Mouse (Mus musculus): ENCODE measurements at regions not wholly inside any gene's neighbourhood (a gene's known extent, or its start where the extent isn't known, plus 50 kb on each side); places are given as distances from the start of the nearest gene placed in this dataset.

DNA sequence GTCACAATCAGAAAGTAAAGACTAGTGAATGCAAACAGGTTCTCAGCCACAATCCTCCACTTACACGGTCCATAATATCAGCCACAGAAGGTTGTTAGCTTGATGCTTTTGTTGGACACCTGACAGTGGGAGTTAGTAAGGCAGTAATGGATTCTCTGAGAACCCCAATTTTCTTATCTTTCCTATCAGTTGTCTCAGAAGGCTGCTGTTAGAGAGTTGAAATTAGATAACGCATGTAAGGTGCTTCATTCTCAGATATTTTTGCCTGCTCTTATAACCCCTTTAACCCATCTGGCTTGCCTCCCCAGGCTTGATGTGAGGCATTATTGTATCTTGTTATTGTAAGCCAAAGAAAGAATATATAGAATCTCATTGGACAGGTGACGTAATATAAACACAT is 63.0 kb upstream of the Ube2e3 start:
- in situ Hi-C loops (cut with MboI, MseI): no loop called here

DNA sequence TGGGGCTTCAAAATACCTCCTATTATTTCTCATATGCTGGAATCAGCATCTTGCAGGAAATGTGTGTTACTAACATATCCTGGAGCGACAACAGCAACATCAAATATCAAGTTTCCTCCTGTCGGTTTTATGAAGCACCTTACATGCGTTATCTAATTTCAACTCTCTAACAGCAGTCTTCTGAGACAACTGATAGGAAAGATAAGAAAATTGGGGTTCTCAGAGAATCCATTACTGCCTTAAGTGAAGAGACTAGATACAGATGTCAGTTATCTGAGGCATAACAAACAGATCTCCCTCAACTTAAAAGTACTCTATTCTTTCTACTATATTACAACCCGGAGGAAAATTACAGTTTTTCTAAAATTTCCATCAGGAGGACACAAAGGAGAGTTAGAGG is 64.4 kb upstream of the Ube2e3 start:
- in situ Hi-C loops (cut with MboI, MseI): no loop called here

DNA sequence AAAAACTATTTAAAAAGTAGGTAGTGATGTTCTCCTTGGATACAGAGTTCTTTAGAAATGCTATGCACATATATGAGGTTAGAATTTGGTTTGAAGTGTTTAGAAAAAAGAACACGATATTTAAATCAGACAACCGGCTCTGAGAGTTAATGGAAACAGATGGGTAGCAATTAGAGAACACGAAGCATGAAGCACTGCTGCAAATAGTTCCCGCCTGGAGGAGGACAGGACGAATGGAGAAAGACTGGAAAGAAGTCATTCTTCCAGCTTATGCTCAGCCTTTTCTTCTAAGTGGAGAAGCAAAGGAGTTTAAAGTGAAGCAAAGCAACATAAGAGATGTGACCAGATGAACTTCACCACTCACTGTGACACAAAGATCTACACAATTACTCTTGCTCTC is 72.5 kb upstream of the Ube2e3 start:
- in situ Hi-C loops (cut with MboI, MseI): no loop called here

DNA sequence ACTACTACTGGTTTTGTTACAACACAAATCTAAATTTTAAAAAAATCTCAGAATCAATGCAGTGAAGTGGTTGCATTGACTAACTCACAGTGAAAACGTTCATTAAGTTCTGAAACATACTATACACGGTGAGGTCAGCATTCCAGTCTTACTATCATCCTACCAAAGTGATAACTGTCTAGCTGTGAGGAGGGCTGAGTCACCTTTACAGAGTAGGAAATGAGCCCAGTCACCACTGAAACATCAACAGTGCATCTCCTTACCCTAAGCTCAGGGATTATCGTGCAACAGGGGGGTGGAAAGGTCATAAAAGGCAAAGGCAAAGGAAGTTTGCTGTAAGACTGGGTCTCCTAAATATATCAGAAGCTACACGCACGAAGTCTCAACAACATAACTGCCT is 73.2 kb upstream of the Ube2e3 start:
- in situ Hi-C loops (cut with MboI, MseI): no loop called here

DNA sequence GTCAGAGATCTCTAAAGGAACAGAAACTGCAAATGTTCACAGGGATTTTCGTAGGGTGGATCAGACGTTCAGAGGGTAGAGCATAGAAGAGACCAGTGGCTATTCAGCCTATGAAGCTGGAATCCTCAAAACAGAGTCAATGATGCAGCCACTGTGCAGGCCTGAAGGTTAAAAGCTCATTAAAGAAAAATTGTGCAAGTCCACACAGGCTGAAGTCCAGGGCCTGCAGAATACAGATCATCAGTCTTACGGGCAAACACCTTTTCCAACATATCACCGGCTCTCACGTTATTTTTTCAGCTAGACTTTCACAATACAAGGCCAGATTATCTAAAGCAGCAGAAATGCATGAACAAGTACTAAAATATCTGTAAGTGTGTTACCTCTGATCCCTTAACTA is 78.8 kb upstream of the Ube2e3 start:
- in situ Hi-C loops (cut with MboI, MseI): no loop called here

DNA sequence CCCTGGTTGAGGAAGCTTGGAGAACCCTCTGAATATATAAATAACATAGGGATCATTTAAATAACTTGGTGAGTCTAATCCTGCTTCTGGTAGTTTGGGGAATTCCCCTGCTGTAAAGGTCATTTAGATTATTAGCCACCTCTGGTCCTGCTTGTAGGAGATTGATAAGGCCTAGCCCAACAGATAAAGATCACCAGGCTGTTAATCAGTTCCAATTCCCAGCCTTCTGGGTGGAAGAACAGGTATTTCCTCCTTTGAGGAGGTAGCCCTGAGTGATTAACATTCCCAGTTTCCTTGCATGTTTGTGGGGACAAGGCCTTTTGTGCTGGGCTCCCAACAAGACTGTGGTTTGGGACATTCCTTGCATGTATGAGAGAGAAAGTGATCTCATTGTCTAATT is 79.7 kb upstream of the Ube2e3 start:
- in situ Hi-C loops (cut with MboI, MseI): no loop called here

DNA sequence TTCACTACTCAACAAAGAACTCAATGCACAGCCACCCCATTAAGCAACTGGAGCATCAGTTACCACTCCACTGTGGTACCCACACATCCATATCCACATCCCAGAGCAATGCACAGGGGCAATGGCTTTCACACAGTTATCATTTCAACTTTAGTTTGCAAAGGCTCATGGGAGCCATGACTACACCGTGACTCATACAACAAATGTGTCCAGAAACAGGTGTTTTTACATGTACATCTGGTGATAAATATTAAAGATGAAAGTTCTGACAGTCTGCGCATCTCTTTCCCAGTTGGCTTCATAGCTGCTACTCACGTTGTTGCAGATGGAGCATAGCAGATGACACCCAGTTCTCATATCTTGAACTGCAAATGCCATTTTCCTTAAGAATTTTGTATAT is 88.0 kb upstream of the Ube2e3 start:
- in situ Hi-C loops (cut with MboI, MseI): loop anchor here (5.0 kb wide), 1 partner anchor 98 kb away; no protein-coding TSS in a partner anchor

DNA sequence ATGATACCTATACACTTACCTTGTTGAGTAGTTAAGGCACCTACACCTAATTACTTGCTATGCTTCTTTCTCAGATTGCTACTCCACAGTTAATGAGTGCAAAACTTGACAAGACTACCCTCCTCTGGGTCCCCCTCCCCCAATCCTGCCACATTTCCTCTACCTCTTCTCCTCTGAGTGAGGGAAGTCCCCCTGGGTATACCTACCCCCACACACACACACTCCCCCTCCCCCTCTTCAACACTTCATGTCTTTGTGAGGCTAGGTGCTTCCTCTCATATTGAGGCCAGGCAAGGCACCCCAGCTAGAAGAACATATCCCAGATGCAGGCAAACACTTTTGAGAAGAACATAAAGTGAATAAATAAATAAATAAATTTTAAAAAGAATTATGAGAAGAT is 90.3 kb upstream of the Ube2e3 start:
- in situ Hi-C loops (cut with MboI, MseI): loop anchor here (5.0 kb wide), 1 partner anchor 95 kb away; no protein-coding TSS in a partner anchor

DNA sequence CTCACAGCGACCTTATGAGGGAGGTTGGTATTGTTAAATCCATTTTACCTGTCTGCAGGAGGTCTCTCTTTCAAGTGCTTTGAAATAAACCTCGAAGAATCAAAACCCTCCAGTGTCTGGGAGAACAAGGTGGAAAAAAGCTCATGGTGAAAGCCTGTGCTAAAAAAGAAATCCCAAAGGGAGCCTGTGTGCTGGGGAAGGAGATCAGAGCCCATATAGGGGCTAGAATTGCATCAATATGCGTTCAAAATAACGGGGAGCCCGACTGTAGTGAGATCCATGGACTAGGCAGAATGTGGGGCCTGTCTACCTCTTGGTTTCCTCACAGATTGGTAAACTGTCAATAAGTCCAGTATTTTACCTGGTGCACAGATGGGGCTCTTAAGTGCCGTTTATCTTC is 113.6 kb upstream of the Ube2e3 start:
- in situ Hi-C loops (cut with MboI, MseI): no loop called here

DNA sequence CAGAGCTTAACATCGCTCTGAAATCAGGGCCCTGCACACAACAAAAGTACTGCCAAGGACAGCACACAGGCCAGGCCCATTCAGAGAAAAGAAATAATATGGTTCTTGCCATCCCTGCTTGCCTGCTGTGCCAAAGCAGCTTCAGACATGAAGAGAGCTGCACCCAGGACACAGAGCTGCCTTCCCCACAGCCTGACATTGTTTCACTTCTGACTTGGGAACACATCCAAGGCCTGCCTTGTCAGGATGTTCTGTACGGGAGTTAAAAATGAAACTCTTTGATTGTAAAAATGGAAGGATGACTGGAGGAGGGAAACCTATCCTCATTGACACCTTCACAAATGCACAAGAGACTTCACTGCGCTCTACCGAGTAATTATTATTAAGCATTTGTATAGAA is 114.0 kb upstream of the Ube2e3 start:
- in situ Hi-C loops (cut with MboI, MseI): no loop called here

DNA sequence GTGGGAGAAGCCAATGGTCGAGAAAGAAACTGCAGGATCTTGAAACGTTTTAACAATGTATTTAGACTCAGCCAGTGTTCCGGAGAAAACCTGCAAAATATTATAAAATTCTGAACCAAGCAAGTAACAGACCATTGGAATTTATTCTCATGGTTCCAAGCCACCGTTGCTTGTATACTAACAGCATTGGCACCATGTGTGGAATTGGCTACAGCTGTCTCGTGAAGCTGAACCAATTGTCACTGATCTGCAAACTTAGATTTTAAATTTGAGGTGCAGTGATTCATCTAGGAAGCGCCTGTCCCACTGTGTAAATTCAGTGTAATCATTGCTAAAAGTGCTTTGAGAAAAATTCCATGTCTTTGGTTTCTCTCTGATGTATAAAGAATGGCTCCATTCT is 137.8 kb upstream of the Ube2e3 start:
- in situ Hi-C loops (cut with MboI, MseI): no loop called here

DNA sequence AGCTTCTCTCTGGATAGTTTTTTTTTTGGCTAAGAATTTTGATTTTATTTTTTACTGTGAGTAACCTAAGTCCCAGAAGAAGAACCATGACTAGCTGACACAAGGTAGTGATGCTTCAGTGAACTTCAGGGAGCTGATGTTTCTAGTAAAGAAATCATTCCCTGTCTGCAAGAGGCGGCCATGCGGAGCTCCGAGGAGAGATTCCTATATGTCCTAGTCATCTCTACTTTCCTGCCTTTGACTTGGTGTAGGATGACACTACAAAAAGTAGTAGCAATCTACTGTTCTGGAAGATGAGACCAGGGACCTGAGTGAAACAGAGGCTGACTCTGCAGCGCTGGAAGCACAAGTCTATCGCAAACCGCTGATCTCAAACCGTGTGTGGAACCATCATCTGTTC is 141.9 kb upstream of the Ube2e3 start:
- in situ Hi-C loops (cut with MboI, MseI): no loop called here

DNA sequence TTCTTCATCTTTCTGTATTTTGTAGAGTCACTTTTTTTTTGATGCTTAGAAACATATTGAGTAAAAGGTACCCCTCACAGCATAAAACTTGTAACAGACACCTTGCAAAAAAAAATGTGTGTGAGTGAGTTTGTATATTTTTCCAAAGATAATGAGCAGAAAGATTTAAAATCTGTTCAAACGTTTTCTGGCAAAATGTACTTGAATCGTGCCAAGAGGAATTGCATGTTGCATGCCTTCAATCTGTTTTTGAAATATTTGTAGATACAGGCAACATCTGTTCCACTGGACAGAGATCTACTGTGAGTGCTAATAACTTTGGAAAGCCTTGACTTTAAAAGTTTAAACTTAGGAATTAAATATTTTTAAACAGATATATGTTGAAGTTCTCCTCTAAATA is 143.5 kb upstream of the Ube2e3 start:
- in situ Hi-C loops (cut with MboI, MseI): no loop called here

DNA sequence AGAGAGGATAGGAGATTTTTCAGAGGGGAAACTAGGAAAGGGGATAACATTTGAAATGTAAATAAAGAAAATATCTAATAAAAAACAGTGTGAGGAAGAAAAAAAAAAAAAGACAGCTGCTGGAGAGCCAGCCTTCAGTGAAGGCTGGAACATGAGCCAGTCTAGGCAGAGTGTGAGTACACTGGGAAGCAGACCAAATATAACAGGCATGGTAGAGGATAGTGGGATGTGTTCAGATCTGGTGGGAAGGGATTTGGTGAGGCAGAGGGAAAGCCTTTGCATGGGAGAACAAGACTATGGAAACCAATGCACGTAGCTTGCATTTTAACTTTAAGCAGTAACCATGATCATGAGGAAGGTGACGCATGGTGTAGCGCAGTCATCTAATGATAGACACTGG is 144.5 kb upstream of the Ube2e3 start:
- in situ Hi-C loops (cut with MboI, MseI): no loop called here

DNA sequence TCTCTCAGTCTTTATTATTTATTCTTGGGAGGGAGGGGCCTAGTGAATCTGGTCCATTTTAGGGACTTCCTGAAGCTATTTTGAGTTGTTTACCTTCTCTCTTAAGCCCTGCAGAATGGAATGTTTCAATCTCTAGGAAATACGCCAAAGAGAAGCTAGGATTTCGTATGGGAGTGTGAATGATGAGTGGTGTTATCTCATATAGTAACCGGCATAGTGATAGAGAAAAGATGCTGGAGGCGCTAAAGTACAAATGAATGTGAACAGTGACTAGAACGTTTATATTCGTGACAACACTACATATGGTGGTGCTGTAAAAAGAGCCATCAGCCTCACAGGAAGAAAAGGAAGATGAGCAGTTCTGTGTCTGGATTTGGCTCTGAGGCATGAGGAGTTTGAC is 145.2 kb upstream of the Ube2e3 start:
- in situ Hi-C loops (cut with MboI, MseI): no loop called here

DNA sequence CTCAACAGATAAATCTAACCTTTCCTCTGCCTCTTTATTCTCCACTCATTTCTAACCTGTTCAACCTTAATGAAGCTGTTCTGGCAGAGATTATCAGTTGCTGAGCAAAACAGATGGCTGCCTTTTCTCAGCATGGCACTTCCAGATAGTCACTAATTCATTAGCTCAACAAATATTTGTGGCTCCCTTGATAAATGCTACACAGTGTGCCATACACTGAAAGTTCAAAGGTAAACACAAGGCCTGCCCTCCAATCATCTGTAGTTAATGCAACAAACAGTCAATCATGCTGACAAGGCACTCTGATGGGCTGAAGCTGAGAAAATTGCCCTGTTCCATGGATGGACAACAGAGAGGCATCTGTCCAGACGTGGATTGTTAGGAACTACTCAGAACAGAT is 149.4 kb upstream of the Ube2e3 start:
- in situ Hi-C loops (cut with MboI, MseI): loop anchor here (5.0 kb wide), 1 partner anchor 36 kb away; no protein-coding TSS in a partner anchor

DNA sequence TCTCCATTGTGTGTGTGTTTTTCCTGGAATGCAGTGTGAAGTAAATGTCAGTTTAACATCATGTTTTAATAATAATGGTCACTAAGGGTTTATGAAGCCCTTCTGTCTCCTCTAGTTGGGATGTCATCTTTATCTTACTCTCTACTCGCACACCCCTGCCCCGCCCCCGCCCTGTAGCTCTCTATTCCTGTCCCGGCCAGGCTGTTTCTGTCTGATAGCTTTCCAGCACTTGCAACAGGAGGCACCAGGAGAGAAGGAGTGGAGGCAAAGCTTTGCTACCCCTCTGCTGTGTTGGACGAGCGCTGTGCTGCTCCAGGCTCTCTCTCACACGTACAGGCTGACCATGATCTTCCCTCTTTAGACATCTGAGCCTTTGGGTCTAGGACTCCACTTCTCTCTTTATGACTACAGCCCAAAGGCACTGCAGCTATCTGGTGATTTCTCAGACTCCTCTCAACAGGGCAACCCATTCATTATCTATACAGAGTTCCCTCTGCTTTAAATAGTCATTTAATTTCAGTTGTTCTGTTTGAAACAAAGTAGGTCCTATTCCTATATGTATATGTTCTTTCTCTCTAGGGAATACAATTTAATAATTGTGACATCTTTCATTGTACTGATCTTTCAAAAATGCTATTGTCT is 151.6 kb upstream of the Ube2e3 start:
- in situ Hi-C loops (cut with MboI, MseI): loop anchor here (5.0 kb wide), 1 partner anchor 34 kb away; no protein-coding TSS in a partner anchor

DNA sequence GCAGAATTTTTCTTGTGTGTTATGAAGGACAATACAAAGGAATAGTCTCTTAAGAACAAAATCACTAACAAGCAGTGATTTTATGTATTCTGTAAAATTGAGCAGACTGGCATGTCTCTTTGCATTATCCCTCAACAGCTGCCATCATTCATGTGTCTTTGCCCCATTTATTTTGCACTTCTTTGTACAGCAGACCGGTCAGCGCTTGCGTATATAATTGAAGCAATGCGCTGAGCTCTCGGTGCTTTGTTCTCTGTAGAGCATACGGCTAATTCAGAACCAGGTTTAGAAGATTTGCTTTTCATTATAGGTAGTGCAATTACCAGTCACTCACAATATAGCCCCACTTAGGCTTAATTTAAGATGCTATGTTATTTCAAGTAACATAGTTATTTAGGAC is 173.1 kb upstream of the Ube2e3 start:
- in situ Hi-C loops (cut with MboI, MseI): no loop called here

DNA sequence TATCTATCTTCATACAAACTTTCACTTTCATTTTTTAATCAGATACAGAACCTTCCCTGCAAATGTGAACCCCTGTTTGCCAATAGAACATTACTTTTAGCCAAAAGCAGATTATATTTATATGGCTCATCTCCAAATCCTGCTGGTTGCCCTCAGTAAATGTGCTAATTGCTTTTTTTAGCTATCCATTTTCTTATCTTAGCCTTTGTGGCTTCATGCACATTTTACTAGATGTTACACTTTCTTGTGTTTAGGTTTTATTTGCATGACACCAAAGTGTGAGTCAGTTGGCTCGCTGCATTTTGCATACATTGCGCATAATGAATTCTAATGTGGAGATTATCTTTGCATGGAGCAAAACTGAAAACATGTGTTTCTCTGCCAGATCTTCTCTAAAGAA is 211.3 kb upstream of the Ube2e3 start:
- in situ Hi-C loops (cut with MboI, MseI): no loop called here

DNA sequence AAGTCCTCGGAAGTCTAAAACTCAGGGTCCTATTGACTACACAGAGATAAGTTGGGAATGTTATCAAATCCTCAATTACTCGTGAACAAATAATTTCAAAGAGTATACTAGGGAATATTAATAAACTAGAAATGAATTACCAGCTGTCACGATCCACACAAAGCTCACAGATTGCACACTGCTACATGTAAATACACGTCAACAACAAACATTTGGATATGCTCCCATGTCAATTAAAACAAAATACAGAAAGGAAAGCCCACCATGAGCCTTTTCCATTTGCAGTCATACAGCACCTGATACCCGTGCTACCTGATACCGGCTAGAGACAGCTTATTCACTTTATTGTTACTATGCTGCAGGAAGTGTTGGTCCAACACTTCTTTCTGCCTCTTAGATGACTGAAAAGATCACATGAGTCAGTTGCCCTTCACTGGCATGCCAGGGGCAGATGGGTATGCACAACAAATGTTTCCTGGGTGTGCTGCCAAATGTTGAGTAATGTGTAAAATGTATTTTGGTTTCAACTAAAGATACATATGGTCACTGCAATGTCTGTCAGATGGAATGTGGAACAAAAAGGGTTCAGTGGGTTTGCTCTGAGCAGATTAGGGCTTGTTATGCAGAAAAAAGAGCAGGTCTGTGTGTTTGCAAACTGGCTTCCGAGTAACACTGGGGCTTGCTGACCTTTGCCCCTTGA is 212.6 kb upstream of the Ube2e3 start:
- in situ Hi-C loops (cut with MboI, MseI): no loop called here

DNA sequence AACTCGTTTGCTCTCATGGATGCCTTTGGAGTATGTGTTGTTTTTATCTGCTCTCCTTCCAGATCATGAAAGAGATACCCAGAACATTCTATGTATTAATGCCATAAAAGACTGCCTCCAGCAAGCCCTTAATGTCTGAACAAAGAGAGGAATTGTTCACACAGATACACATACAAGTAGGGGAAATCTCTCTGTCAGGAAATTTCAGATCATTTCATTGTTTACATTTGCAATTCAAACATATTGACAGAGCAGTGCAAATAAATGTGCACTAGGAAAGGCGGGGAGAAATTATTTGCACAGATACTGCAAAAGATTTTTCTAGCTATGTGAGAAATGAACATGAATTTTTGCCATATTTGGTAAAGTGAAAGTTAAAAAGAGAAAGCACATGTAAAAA is 216.4 kb upstream of the Ube2e3 start:
- in situ Hi-C loops (cut with MboI, MseI): no loop called here

DNA sequence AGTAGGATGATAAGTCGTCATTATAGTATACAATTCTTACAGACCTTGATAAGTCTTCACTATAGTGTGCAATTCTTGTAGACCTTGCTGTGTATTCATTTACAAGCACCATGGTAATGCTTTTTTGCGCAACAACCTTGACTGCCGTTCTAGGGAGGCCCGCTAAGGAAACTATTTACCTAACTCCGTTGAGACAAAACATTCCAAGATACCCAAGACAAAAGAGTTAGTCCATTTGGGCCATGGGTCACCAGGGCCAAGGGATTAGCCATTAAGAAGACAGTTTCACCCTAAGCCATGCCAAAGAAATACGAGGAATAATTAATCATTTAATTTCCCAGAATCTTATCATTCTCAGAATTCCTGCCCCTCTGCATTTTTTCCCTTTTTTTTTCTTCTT is 227.6 kb upstream of the Ube2e3 start:
- in situ Hi-C loops (cut with MboI, MseI): no loop called here

DNA sequence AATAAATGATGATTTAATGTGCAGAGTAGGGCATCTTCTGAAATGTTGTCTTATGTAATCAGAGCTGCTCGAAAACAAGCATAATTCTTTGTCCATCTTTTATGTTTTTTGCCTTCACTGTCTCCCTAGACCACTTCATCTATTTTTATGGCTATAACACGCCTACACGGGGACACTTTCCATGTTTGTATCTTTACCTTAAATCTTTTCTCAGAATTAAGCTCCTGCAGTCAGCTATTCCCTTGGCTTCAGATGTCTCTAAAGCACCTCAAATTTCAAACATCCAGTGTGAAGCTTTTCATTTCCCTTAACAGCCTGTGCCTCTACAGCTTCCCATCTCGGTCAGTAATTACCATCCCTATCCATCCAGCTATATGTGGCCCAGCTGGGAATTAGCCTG is 242.7 kb upstream of the Ube2e3 start:
- in situ Hi-C loops (cut with MboI, MseI): no loop called here

DNA sequence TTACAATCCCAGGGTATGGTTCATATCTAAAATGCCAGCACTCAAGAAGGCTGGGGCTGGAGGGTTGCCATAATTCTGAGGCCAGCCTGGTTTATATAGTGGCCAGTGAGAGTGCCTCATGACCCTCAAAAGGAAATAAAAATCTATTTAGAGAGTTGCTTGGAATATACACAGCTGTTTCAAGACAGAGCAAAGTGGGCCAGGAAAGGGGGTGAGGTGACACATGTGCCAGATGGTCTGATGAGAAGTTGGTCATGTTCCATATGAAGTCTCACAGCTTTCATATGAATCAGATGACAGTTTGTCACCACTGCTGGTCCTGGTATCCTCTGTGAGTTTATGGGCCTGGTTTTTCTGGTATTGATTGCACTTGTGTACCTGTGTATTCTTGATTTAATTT is 261.5 kb upstream of the Ube2e3 start:
- in situ Hi-C loops (cut with MboI, MseI): no loop called here

Measured in regulatory T cell (primary cell).